Mouse (Mus musculus) heart, adult 8-10 months (tissue): ENCODE data around the gene Gemin5. TPM values are rescaled to one million over a fixed set of nuclear protein-coding genes. Genes with fewer than 3 reads are reported as not detected.

Experiments used
- total RNA-seq, 4 experiments: library from RNA; stranded (reverse); gene quantifications; 2 replicates each; pipeline ENCODE4 v1.2.4; 2022

Gemin5 gene
- total RNA-seq, 4 experiments from 2014 or later, result 8.8 to 9.6 (median 9.2) TPM

Other genes with a start within 250 kb of the Gemin5 start
- 10 to 100 TPM; 61.6 to 70.0 (median 65.1) TPM for gene Larp1, start 159.5 kb downstream of the Gemin5 start, total RNA-seq
- gene Gm12248, start 75.4 kb downstream of the Gemin5 start, total RNA-seq, result not detected
- gene Cnot8, start 64.4 kb downstream of the Gemin5 start, total RNA-seq, result 10 to 100 TPM; 34.2 to 36.4 (median 35.8) TPM
- 10 to 100 TPM; 45.6 to 62.3 (median 52.4) TPM for gene Mrpl22, start 3.1 kb upstream of the Gemin5 start, total RNA-seq
- 10 to 100 TPM in 2 of 4 experiments, 1 to 10 TPM in 2; 8.5 to 10.9 (median 9.5) TPM for gene Igtp, start 31.0 kb upstream of the Gemin5 start, total RNA-seq
- 10 to 100 TPM; 10.8 to 11.6 (median 11.5) TPM for gene Irgm2, start 31.1 kb upstream of the Gemin5 start, total RNA-seq
- gene 4930438A08Rik, start 106.3 kb upstream of the Gemin5 start, total RNA-seq, result not detected
- 1 to 10 TPM; 3.0 to 5.0 (median 3.5) TPM for gene Zfp692, start 138.5 kb upstream of the Gemin5 start, total RNA-seq
- 10 to 100 TPM; 41.4 to 45.8 (median 45.2) TPM for gene Zfp672, start 161.8 kb upstream of the Gemin5 start, total RNA-seq
- 10 to 100 TPM; 25.4 to 36.8 (median 30.4) TPM for gene Sh3bp5l, start 162.2 kb upstream of the Gemin5 start, total RNA-seq
- gene Lypd8, start 210.5 kb upstream of the Gemin5 start, total RNA-seq, result not detected